Mouse (Mus musculus): ENCODE results near the gene Zfp110. TPM values are rescaled to one million over a fixed set of nuclear protein-coding genes. Genes with fewer than 3 reads are reported as not detected.
"Not testable (repeated sequence)": the region's sequence is repeated elsewhere in the genome, so short reads cannot be mapped to it uniquely, and the experiment has no call there.

Gene Zfp110
- polyA plus RNA-seq, 1 experiment, result 12.1 TPM

DNA sequence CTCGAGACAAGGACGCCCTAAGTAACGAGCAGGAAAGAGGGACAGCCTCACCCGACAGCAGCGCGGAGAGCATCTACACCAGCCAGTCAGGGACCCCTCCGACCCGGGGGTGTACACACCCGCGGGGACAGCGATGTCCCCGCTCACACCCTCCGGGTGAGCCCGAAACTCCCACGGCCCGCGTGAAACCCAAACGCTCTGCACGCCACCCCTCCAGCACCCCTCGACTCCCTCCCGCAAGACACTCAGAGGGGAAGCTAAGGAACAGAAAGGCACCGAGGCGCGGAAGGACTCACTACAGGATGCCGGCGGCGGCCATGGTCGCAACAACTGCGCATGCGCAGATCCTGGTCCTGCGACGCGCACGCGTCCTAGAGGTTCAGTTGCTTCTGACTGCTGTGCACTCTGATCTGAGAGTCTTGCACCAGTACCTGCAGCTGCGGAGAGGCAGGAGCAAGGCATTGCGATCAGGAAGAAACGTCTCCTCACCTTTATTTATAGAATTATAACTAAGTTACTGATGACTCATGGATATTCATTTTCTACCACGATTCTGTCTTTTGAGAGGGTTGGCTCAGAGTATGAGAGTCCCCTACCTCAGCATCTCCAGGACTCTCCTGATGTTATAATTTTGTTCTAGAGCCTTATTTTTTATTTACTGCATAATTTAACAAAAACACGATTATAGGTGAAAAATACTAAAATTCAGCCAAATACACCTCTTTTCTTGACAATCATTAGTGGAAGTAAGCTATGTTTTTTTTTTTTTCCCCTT is 15.9 kb upstream of the Zfp110 start, which contains the start of gene Zfp329:
Gene Zfp329 (minus strand): TSS at position 338 of the 775 bp plus-strand sequence.
- H3K4me3 ChIP-seq (replicated peaks; ENCODE audit: extremely low read depth, low read depth, low read length), result peak within 1 kb of the TSS; percentile 92
- peak; percentile 90 for DNase-seq
- no peaks in the 10 kb centered on the region for H3K4me1 ChIP-seq (ENCODE audit: control insufficient read depth, insufficient read depth, low read length)
- TF ChIP-seq POLR2A (IDR thresholded peaks at IDR 0.05; ENCODE audit: borderline replicate concordance, extremely low read depth, low read depth, low read length) (peak; percentile 90; the same call in 1 of the 2 replicates), CTCF (IDR thresholded peaks at IDR 0.05; ENCODE audit: insufficient read depth, low read length) (no peak)
- under 1% methylated on average over 40 of the region's 40 CpGs for WGBS

DNA sequence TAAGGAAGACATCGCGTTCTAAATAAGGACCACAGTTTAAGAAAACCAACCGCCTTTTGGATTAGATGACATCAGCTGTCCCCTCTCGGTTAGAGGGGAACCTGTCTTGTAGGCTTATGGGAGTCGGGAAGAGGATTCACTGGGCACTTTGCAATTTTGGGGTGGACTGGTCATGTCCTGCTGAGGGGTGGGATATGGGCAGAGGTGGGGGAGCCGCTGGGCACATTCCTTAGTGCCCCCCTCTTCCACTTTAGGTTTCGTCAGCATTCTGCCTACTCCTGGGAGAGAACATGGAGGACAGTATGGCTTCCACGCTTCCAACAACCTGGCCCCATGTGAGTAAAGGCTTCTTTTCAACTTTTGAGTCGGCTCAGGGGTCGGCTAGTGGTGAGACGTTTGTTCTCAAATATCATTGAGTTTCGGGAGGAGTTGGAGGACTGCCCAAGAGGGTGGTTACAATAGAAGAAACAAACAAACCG is 671 bp downstream of the Zfp110 start:
- Histone ChIP-seq H3K4me1 (ENCODE audit: control insufficient read depth, insufficient read depth, low read length) (no peaks in the 10 kb centered on the region), H3K4me3 (replicated peaks; ENCODE audit: extremely low read depth, low read depth, low read length) (peak overlapping the region; percentile 90)
- TF ChIP-seq CTCF (IDR thresholded peaks at IDR 0.05; ENCODE audit: insufficient read depth, low read length) (no peak), POLR2A (IDR thresholded peaks at IDR 0.05; ENCODE audit: borderline replicate concordance, extremely low read depth, low read depth, low read length) (no peak)
- DNase-seq, result no peak
- WGBS, result 11% methylated on average over 13 of the region's 13 CpGs

DNA sequence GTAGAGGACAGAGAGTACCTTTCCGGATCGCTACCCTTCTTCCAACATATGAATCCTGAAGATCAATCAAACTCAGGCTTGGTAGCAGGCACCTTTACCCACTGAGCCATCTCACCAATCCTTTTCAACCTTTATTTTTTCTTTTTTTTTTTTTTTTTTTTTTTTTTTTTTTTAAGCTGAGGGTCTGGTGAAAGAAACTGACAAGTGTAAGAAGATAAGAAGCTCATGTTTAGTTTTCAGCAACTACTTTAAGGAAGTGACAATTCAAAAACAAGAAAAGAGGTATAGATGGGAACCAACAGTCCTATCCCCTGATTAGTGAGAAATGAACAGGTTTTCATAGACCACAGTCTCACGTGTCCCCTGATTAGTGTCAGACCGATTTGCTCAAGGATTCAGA is 1.2 kb downstream of the Zfp110 start:
- WGBS, result 94% methylated on average over 4 of the region's 4 CpGs
- Histone ChIP-seq H3K4me3 (replicated peaks; ENCODE audit: extremely low read depth, low read depth, low read length) (peak overlapping the region; percentile 90), H3K4me1 (ENCODE audit: control insufficient read depth, insufficient read depth, low read length) (no peaks in the 10 kb centered on the region)
- TF ChIP-seq CTCF (IDR thresholded peaks at IDR 0.05; ENCODE audit: insufficient read depth, low read length) (no peak), POLR2A (IDR thresholded peaks at IDR 0.05; ENCODE audit: borderline replicate concordance, extremely low read depth, low read depth, low read length) (no peak)
- no peak for DNase-seq

DNA sequence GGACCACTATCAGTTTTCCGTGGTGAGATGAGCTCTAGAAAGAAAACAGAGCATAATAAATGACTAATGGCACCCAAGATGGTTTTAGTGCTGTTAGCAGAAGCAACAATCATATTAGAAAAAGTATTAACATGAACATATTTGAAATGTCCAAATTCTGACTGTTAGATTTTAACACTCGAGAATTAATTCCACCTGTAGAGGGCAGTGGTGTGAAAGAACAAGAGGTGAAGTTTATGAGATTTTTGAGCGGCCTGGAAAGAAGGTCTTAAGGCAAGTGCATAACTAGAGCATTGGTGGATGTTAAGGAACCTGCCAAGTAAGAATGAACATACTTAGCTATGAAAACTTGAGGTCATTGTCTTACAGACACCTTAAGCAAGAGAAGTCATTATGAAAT is 39.7 kb downstream of the Zfp110 start:
- WGBS, result 12% methylated on average over 3 of the region's 3 CpGs
- no peak for DNase-seq
- TF ChIP-seq CTCF (IDR thresholded peaks at IDR 0.05; ENCODE audit: insufficient read depth, low read length), result no peak
- no peak for TF ChIP-seq POLR2A (IDR thresholded peaks at IDR 0.05; ENCODE audit: borderline replicate concordance, extremely low read depth, low read depth, low read length)
- H3K4me1 ChIP-seq (ENCODE audit: control insufficient read depth, insufficient read depth, low read length), result no peaks in the 10 kb centered on the region
- H3K4me3 ChIP-seq (replicated peaks; ENCODE audit: extremely low read depth, low read depth, low read length), result no peak overlapping the region

DNA sequence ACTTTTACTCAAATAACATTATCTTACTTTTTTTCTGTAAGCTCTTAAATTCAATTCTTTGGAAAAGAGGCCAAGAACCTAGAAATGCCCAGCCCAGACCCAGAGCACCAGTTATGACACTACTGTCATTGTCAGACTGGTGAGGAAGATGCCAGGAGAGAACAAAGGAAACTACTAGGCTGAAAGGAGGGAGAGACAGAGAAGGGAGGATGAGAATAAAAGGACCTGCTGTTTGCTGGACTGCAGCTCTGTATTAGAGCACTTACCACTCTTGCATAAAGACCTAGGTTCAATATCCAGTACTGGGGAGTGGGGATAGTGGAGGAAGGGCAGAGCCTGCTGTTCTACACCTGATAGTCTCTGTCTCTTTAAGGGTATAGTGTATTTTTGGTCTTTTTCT is 45.5 kb downstream of the Zfp110 start:
- TF ChIP-seq POLR2A (IDR thresholded peaks at IDR 0.05; ENCODE audit: borderline replicate concordance, extremely low read depth, low read depth, low read length) (no peak), CTCF (IDR thresholded peaks at IDR 0.05; ENCODE audit: insufficient read depth, low read length) (no peak)
- Histone ChIP-seq H3K4me1 (ENCODE audit: control insufficient read depth, insufficient read depth, low read length) (peaks cover 8% of the 10 kb centered on the region), H3K4me3 (replicated peaks; ENCODE audit: extremely low read depth, low read depth, low read length) (no peak overlapping the region)
- no peak for DNase-seq

DNA sequence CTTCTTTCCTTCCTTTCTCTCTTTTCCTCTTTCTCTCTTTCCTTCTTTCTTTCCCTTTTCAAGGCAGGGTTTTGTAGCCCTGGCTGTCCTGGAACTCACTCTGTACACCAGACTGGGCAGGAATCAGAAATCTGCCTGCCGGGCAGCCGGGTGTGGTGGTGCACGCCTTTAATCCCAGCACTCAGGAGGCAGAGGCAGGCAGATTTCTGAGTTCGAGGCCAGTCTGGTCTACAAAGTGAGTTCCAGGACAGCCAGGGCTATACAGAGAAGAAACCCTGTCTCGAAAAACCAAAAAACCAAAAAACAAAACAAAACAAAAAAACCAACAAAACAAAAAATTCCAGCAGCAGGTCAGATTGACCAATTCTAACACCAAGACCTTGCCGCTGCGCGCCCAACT is 45.9 kb downstream of the Zfp110 start:
- H3K4me1 ChIP-seq (ENCODE audit: control insufficient read depth, insufficient read depth, low read length); DNase-seq: not testable (repeated sequence)
- H3K4me3 ChIP-seq (replicated peaks; ENCODE audit: extremely low read depth, low read depth, low read length), result peak overlapping the region; percentile 62
- WGBS, result 38% methylated on average over 8 of the region's 8 CpGs

DNA sequence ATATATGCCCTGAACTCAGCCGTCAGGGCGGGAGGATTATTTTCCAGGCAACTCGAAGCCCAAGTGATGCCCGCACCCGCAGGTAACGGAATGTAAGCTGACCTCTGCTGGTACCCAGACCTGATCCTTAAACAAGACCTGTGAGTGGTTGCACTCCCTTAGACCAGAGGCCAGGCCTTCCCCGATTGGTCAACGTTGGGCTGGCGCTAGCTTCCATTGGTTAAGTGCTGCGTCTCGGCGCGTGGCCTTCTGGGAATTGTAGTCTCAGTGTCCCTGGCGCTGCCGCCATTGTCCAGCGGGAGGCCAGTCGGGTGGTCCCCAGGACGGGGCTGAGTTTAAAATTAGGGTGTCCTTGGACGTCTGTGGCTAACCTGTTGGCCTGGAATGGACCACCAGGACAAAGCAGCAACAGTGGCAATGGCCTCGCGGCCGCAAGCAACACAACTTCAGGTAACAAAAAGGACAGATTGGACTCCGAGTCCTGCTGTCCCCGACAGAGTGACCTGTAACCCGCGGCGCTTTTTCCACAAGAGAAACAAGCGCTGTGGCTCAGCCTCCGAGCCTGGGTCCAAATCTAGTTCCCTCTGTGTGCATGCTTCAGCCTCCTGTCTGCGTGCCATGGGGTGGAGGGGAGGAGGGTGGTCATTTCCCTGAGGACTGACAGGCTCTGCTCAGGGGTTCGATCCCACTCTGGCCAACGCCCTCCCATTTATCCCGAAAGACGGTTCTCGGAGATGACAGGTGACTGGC is 46.5 kb downstream of the Zfp110 start, which contains the start of gene Zfp128:
Gene Zfp128 (plus strand): TSS at position 267 of the 750 bp plus-strand sequence.
- WGBS, result under 1% methylated on average over 35 of the region's 35 CpGs
- Histone ChIP-seq H3K4me3 (replicated peaks; ENCODE audit: extremely low read depth, low read depth, low read length) (peak within 1 kb of the TSS; percentile 84), H3K4me1 (ENCODE audit: control insufficient read depth, insufficient read depth, low read length) (peaks cover 8% of the 10 kb centered on the region)
- peak; percentile 93 for DNase-seq
- TF ChIP-seq POLR2A (IDR thresholded peaks at IDR 0.05; ENCODE audit: borderline replicate concordance, extremely low read depth, low read depth, low read length) (peak; percentile 67; the same call in 1 of the 2 replicates), CTCF (IDR thresholded peaks at IDR 0.05; ENCODE audit: insufficient read depth, low read length) (no peak)

DNA sequence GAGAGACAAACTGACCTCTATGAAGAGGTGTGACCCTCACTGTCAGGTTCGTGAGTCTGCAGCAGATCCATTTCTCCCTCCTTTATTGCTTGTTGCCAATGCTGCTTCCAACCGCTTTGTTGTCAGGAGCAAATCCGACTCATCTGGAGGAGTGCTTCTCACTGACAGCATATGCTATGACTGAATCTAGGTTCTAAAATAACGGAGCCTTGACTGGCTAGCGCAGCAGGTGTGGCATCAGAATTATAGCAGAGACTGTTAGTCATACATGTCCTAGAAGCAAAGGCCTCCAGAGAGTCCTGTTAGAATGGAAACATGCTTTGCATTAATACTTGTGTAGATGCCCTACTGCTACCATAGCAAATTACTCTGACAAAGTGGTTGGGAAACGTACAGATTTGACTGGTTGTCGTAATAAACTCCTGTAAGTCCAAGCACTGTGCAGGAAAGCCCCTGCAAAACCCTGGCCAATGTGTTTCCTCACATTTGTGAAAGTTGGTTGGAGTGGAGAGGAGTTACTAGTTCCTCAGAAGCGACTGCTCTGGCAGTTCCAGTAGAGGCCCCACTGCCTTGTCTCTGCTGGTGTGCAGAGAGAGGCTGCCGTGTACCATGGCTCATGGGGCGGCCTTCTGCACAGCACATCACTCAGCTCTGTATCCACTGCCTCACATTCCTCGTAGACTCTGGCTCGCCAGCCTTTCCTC is 52.2 kb downstream of the Zfp110 start:
- no peak for DNase-seq
- 89% methylated on average over 12 of the region's 12 CpGs for WGBS
- TF ChIP-seq POLR2A (IDR thresholded peaks at IDR 0.05; ENCODE audit: borderline replicate concordance, extremely low read depth, low read depth, low read length) (no peak), CTCF (IDR thresholded peaks at IDR 0.05; ENCODE audit: insufficient read depth, low read length) (no peak)
- H3K4me1 ChIP-seq (ENCODE audit: control insufficient read depth, insufficient read depth, low read length), result peaks cover 2% of the 10 kb centered on the region; the same call in 1 of the 2 replicates
- H3K4me3 ChIP-seq (replicated peaks; ENCODE audit: extremely low read depth, low read depth, low read length), result no peak overlapping the region

DNA sequence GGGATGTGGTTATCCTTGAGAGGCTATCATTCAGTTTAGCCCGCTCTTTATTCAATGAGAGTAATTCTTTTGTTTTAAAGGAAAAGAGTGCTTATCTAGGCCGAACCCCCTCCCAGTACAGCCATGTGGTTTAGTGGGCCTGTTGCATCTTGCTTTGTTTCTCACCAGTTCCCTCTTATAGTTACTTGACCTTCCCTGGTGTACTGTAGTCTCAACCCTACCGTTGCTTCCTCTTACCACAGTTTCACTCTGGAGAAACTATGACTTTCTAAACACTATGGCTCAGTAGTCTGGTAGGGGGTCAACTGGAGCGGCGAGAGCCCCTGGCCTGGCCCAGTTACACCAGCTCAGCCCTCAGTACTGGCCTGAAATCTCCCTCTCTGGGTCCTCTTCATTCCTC is 53.0 kb downstream of the Zfp110 start:
- no peak for DNase-seq
- WGBS, result 96% methylated on average over 5 of the region's 5 CpGs
- no peak for TF ChIP-seq POLR2A (IDR thresholded peaks at IDR 0.05; ENCODE audit: borderline replicate concordance, extremely low read depth, low read depth, low read length)
- TF ChIP-seq CTCF (IDR thresholded peaks at IDR 0.05; ENCODE audit: insufficient read depth, low read length), result no peak
- no peak overlapping the region for H3K4me3 ChIP-seq (replicated peaks; ENCODE audit: extremely low read depth, low read depth, low read length)
- H3K4me1 ChIP-seq (ENCODE audit: control insufficient read depth, insufficient read depth, low read length), result no peaks in the 10 kb centered on the region

All from lung, adult 2 months (tissue).